Mouse (Mus musculus): ENCODE data around the gene Ifnl2.

DNA sequence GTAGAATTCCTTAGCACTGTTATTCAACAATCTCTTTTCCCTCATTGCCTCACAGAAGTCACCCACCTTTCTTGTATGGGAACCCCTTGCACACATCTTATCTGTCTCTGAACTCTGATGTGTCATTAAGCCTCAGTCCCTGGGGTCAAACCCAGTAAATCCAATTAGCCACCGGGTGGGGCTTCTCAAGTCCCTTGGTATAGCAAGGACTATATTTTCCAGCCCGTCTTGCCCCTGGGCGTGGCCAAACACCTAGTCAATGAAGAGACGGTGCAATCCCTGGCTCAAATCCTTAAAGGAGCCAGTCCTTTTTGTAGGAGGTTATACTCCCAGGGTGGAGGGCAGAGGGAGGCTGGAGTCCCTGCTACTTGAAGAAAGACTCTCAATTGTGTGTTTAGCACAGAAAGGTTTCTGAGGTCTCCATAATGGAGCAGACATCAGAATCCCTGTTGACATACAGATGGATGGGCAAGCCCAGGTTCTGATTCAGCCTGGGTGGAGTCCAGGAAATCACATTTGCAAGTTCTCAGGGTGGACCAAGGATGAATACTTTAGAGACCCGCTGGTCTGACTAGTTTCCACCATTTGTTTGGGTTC, 45.8 kb upstream of the Ifnl2 start:
- TF ChIP-seq POLR2A (IDR thresholded peaks at IDR 0.05; ENCODE audit: control insufficient read depth, low read depth, low read length) (no peak), CTCF (IDR thresholded peaks at IDR 0.05; ENCODE audit: control insufficient read depth, insufficient read depth, insufficient replicate concordance, low read depth, low read length) (no peak)

All from testis, adult 2 months (tissue).